Comparison of ENCODE assay signal across 8 mouse cellular contexts in the genomic region with DNA sequence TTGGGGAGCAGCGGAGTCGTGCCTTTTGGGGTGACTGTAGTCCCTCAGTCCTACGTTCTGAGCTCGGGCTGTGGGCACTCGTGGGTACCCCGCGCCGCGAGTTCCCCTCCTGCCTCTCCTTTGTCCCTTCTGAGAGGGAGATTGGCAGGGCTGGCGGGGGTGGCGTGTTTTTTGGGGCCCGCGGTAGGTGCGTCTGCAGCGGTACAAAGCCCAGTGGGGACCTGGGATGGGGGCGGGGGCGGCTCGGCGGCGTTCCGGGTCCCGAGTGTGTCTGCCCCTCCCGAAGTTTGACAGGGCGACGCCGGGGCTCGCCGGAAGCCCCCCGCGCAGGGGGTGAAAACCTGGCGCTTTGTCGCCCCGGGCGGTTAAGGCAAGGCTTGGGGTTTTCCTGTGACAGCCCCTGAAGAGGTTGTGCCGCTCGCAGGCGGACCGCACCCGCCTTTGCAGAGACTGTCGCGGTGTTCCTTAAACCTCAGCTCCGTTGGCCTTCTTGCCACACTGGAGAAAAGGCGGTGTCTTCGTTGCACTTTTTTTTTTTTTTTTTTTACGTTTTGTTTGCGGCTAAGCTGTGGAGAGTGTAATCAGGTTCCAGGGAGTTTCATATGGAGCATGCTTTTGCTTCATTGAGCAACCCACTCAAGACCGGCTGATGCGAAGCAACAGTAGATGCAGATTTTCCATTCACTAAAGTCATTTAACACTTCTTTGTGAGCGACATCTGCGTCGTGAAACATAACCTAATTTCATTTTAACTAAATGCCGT. TPM values are rescaled to one million over a fixed set of nuclear protein-coding genes. Genes with fewer than 3 reads are reported as not detected.
DNase-seq lines count a peak whose midpoint lies in the region; ATAC-seq and TF ChIP-seq lines count a peak whose summit lies in the region.

No protein-coding gene starts in this region.

- no peak for TF ChIP-seq CTCF in testis, adult 2 months (IDR thresholded peaks at IDR 0.05; ENCODE audit: control insufficient read depth, insufficient read depth, insufficient replicate concordance, low read depth, low read length)

- peak overlapping the region; percentile 99 for H3K4me3 ChIP-seq in liver, embryonic 16.5 days (ENCODE audit: low read depth, low read length)
- peak overlapping the region; percentile 96 for H3K4me3 ChIP-seq in testis, adult 2 months (ENCODE audit: control insufficient read depth, low read depth, low read length)

- H3K4me1 ChIP-seq in liver, embryonic 16.5 days (ENCODE audit: control insufficient read depth, low read depth, low read length) = peaks cover 49% of the 10 kb centered on the region
- H3K4me1 ChIP-seq in testis, adult 2 months (ENCODE audit: control insufficient read depth, insufficient read depth, low read length) = peaks cover 3% of the 10 kb centered on the region

- peak overlapping the region; percentile 55 for H3K4me2 ChIP-seq in liver, embryonic 16.5 days (ENCODE audit: low read depth, low read length)

- no peaks in the 10 kb centered on the region for H3K27me3 ChIP-seq in liver, embryonic 16.5 days (ENCODE audit: control insufficient read depth, insufficient read depth, low read depth, low read length)
- no peaks in the 10 kb centered on the region for H3K27me3 ChIP-seq in testis, adult 2 months (ENCODE audit: control insufficient read depth, insufficient read depth, low read length)

- no peaks in the 10 kb centered on the region for H3K36me3 ChIP-seq in liver, embryonic 16.5 days (ENCODE audit: control insufficient read depth, insufficient read depth)
- H3K36me3 ChIP-seq in testis, adult 2 months (ENCODE audit: control insufficient read depth, insufficient read depth, low read length) = no peaks in the 10 kb centered on the region

- no peaks in the 10 kb centered on the region for H3K9me3 ChIP-seq in liver, embryonic 16.5 days (replicated peaks; ENCODE audit: control insufficient read depth, low read length)

- ATAC-seq in liver, embryonic 16.5 days (ENCODE audit: low read depth) = peak; percentile 24

- no peak for TF ChIP-seq POLR2A in testis, adult 2 months (IDR thresholded peaks at IDR 0.05; ENCODE audit: control insufficient read depth, low read depth, low read length)

- under 1% methylated on average over 51 of the region's 52 CpGs for WGBS in liver, embryonic 16.5 days (ENCODE audit: insufficient replicate concordance)

- H3K27ac ChIP-seq in liver, embryonic 16.5 days (ENCODE audit: low read length) = peak overlapping the region; percentile 97
- peak overlapping the region; percentile 69 for H3K27ac ChIP-seq in testis, adult 2 months (ENCODE audit: control insufficient read depth, insufficient read depth, low read depth, low read length)

- DNase-seq in urinary bladder, adult 18-20 months (ENCODE audit: low spot score in 2 of 2) = peak; percentile 25 to 73
- DNase-seq in urinary bladder, postnatal 10 days (ENCODE audit: low spot score) = no peak
- DNase-seq in embryo, embryonic 11 days = peak; percentile 72
- DNase-seq in heart, adult 18-20 months = peak; percentile 49 to 69
- DNase-seq in kidney, adult 18-20 months = peak; percentile 60
- DNase-seq in neural tube, embryonic 10.5 days (ENCODE audit: extremely low spot score, low spot score) = peak; percentile 65

- H3K9ac ChIP-seq in liver, embryonic 16.5 days (ENCODE audit: low read depth, low read length) = peak overlapping the region; percentile 100

RNA-seq across cellular contexts. Expression of gene Osbpl8, which starts 0.8 kb away (rescaled TPM):
- total RNA-seq in heart, adult 18-20 months (2021) = 10 to 100 TPM; 80.7 to 92.2 TPM
- 8.2 and 9.0 TPM in 2 replicates for polyA plus RNA-seq in liver, embryonic 16.5 days (2015; fragmentation: Nextera tagmentation; extraction: Ambion mirVana)
- polyA plus RNA-seq in testis, adult 2 months (2012; rRNA removed) = 4.7 and 4.8 TPM in 2 replicates
